Mouse (Mus musculus) fibroblast of lung, adult 2 months (primary cell): Measurements from ENCODE around the gene Wasf3.
"Not testable (repeated sequence)": the region's sequence is repeated elsewhere in the genome, so short reads cannot be mapped to it uniquely, and the experiment has no call there.

Experiments
- DNase-seq: peaks from one replicate; pipeline ENCODE4 v3.0.0-alpha.2; 2011; ENCODE audit warnings: low read depth

Gene Wasf3

DNA sequence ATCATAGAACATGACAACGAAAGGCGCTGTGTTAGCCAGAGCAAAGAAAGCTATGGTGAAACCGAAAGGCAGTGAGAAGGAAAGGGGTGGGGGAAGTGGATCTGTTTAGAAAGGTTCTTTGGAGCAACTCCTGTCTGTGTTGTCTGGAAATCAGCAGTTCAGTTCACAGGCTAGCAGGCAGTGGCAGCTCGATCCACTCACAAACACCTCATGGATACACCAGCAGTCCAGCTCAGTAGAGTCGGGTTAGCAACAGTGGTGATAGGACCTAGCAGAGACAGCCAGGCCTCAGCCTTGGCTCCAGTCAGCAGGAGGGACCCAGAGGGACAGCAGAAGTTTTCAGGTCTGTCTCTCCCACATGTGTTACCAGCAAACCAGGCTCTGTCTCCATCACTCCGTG, 16.2 kb downstream of the Wasf3 start:
- not testable (repeated sequence) for DNase-seq

DNA sequence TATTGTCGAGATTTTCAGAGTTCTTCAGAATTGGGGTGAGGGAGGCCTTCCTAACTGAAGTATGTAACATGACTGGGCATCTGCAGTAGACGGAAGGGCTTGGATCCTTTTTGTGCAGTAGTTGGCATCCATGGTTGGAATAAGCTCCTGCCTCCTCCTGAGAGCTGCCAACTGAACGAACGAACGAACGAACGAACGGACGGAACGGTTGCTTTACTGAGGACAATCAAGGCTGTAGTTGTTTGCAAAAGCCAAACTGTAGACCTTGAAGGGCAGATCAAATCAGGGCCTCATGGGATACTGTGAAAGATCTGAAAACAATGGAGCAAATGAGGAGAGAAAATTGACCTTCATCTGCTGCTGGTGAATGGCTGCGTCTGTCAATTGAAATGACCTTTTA, 17.5 kb downstream of the Wasf3 start:
- no peak for DNase-seq

DNA sequence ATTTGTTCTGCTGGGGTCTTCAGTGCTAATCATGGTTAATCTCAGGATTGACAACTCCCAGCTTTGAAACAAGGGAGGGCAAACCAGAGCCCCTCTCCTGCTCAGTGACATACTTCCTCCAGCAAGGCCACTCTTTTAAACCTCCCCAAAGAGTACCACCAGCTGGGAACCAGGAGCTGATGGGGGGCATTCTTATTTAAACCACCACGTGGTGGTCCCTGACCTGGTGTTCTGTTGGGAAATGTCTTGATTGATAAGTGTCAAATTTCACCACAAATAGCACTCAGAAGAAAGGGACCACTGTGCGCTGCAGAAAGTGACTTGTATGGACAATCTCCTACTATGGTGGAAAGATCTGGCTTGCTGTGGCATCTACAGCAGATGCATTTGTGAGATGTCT, 19.1 kb downstream of the Wasf3 start:
- no peak for DNase-seq

DNA sequence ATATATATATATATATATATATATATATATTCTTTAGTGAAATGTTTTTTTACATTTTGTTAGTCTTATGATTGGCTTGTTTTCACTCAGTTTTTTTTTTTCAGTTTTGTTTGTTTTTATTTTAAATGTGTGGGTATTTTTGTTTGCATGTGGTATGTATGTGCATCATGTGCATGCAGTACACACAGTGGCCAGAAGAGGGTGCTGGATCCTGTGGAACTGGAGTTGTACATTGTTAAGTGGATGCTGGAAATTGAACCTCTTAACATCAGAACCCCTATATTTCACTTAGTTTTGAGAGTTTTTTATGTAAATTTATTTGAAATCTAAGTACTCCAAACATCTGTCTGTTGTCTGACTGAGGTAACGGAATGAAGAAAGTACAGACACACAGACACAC, 21.3 kb downstream of the Wasf3 start:
- no peak for DNase-seq

DNA sequence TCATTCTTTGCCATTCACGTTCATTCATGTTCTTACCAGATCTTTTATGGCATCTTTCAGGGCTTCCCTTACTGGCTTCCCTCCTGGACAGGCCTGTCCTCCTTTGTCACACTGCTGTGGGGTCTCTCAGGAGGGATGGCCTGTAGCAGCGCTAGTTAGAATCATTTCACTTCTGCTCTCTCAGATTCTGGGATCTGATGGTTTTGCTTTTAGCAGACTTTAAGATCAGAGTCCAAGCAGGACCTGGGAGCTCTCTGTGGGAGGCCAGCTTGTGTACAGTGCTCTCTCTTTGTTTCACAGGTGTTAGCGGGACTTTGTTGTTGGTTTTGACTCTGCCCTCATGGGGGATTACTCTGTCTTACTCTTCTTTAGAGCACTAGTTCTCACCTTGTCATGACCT, 23.0 kb downstream of the Wasf3 start:
- DNase-seq: no peak

DNA sequence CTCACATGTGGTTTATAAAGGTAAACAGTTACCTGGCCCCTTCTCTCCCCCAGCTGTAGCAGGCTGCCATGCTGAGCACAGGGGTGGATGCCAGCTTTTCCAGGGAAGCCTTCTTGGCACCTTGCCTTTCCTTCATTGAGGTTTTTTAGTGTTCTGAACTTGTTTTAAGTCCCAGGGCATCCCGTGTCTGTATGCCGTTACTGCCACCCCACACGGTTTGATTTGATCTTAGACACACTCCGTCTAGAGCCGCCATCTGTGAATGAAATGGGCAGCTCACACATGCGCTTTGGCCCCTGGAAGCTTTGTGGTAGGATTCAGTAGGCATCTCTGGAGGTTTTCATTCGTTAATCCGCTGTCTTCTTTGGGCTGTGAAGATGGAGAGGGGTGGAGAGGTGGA, 23.8 kb downstream of the Wasf3 start:
- DNase-seq: no peak

DNA sequence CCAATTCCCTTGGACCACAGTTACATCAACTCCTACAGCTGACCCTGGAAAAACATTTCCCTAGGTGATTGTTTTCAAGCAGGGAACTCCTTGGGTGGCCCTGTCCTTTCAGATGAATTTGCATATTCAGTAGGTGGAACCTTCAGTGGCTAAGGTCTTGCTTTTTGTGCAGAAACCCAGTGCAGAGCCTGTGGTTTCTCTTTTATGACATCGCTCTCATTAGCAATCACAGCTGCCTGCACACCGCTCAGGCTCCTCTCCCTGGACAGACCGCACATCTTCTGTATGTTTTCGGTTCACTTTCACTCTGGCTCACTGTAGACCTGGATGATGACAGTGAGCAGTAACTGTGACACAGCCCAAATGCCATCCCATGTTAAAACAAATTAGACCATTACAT, 26.0 kb downstream of the Wasf3 start:
- no peak for DNase-seq

DNA sequence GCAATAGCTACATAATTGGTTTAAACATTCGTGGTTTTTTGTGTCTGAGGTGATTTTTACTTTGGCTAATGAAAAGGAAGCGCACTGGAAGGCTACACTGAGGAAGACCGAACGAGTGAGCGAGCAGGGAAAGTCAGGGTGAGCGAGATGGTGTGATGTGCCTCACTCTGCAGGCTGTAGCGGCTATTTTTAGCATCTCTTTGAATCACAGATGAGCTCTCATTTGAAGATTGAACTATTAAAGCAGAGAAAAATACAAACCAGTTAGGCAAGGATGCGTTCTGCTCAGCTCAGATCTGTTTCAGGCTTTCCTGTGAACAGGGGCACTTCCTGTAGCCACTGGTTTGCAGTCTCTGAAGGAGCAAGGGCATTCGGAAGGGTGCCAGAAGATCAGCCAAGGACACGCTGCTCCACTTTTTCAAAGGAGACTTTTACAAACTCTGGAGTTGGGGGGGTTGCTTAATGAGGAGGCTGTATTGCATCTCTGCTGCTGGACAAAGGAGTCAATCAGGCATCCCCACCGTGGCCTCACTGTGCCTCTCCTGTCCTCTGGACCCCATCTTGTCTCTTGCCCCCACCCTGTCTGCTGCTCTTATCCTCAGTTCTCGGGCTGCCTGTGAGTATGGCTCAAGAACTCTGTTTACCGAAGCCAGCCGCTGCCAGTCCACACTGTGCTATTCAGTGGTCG, 28.1 kb downstream of the Wasf3 start:
- DNase-seq: no peak

DNA sequence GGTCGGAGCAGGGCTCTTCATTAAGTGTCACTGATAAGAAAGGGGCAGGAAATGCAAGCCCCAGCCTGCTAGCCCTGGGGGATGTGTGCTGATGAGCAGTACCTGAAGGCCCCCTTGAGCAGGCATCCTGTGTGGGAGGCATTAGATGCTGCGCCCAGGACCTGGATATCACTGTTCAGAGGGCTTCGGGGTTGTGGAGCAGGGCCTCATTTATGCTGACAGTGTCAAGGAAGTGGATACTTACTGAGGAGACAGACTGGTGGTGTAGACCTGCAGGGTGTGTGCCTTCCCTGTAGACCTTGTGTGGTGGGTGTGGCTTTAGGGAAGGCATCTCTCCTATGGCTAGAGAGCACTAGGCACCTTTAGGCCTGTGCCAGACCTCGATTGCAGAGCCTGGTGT, 29.8 kb downstream of the Wasf3 start:
- no peak for DNase-seq

DNA sequence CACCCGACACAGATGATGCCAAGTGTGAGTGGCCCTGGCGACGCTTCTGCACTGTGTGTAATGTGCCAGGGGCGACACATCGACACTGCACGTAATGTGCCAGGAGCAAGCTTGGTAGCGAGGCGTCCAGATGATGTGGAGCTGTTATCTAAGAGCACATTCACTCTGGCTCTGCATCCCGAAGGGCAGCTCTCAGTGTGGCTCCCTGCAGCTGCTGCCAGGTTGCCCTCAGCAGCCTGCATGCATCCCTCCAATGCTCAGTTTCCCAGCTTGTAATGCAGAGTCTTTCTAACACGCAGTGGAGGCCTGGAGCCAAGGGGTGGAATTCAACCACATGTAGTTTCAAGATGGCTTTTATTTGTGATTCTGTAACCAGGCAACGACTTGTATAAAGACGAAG, 30.4 kb downstream of the Wasf3 start:
- DNase-seq: no peak

DNA sequence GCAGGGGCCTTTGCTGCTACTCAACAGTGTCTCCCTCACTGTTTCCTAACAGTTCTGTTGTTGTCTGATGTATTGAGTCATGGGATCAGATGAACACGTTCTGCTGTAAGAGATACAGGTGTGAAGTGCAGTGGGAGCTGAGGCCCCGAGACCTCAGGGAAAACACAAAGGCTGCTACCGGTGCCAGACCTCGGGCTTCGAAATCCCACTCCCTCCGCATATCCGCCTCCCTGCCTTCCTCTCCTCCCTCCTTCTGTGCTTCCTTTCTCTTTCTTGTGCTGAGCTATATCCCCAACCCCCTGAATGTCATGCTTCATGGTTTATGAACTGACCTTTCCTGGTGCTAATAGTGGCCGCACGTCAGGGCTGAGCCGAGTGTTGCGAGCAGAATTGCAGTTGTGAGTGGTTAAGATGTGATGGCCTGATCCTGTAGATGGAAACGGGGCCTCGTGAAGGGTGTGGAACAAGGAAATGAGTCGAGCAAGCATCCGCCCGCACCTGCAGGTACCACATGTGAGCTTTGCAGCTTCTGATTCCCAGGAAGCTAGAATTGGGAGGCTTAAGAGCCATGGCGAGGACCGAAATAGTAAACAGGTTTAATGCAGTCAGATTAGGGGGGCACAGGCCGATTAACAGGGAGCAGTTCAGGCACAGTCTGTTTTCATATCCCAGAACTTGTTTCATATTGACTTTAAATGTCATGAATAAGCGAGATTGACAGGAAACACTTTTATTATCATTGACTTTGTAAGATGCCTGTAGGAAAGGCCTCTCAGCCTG, 31.7 kb downstream of the Wasf3 start:
- no peak for DNase-seq

DNA sequence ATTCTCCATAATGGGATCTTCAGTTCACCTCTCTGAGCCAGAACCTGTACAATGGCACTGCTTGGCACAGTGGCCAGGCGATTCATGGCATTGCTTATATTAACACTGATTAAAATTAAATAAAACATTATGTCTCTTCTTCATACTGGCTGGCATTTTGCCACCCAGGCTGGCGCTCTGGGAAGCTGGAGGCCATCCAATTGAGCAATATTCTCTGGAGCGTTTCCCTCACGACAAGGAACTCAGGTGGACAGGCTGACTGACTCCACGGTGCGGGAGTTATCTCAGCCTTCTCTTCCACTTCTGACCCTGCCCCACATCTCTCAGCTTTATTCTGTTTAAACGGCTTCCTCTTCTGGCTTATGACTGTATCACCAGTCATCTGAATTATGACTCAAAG, 33.3 kb downstream of the Wasf3 start:
- DNase-seq: no peak

DNA sequence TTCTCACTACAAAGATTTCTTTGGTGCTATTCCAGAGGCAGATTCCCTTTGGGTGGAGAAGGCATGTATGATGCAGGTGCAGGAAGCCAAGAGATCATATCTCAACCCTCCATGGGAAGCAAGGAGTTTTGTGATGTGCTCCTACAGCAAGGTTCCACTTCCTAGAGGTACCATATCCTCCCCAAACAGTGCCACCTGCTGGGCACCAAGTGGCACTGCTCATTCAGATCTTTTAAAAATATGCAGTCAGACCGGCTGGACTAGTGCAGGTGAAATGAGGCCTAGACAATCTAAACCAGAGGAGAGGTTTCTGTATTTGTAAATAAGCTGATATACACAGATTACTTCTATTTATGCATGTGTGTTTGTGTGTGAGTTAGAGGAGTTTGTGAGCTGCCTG, 35.3 kb downstream of the Wasf3 start:
- no peak for DNase-seq

DNA sequence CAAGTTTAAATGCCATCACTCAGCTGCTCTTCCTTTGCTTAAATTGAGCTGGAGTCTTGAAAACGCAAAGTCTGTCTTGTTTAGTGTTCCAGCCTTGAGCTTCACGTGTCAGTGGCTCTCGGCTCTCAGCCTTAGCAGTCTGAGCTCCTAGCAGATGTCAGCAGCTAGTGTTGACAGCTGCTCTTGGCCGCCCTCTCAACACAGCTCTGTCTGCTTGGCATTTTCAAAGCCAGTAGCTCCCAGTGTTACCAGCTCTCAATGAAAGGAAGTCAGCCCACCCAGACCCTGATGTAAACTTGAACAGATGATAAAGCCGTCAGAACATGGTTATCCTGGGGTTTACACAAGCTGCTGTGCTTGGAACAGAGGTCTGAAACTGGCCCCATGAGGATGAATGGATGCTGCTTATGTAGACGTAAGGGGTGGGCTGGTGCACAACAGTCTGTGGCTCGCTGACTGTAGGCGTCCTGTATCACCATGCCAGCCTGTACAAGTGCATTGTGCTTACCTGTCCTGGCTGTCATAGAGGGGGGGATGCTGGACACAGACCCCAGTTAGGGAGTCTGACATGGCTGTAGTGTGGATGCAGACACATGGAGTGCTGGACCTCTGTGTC, 40.0 kb downstream of the Wasf3 start:
- DNase-seq: no peak

DNA sequence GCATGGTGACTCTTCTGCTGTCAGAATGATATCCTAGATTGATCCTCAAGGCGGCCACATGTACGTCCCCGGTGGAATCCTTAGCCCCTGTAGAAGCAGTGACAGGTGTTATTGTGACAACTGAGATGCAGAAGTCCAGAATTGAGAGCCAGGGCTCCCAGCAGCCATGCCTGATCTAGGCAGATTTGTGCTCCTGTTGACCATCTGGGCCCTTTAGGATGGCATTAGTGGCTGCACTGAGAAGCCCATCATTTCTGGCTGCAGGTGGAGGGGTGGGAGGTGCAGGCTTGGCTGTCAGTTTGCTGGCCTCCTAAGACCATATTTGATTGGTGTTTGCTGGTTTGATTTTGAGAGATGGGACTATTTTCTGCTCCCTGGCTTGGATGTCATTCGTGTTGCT, 40.9 kb downstream of the Wasf3 start:
- no peak for DNase-seq

DNA sequence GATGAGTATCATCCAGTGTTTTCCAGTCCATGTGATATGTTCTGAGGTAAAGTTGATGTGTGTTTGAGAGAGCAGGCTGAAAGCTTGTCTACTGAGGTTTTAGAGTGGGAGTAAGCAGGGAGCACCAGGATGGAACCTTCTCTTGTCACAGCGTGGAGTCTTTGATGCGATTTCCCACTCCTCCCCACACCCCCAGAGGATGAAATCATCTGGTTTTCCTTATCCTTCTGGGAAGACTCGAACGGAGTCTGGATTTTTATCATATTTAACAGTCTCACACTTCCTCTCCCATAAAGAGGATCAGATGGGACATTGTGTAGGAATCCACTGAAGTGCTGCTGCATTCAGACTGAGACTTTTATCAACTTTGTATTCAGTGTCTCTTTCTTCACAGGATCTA, 43.3 kb downstream of the Wasf3 start:
- DNase-seq: no peak

DNA sequence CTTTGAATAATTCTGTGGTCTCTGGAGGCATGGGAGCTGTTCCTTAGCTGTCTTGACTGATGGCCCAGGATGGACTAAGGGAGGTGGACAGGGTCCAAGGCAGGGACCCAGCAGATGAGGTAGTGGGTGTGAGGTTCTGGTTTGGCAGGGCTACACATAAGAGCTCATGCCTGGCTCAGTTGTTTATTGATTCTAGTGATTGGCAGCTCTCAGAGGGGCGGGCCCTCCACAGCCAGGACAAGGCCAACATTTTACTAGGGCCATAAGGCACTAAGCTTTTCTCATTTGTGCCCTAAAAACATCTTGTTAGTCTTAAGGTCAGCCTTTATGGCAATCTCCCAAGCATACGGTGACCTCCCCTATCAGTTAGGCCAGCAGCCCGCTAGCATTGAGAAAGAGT, 47.0 kb downstream of the Wasf3 start:
- no peak for DNase-seq

DNA sequence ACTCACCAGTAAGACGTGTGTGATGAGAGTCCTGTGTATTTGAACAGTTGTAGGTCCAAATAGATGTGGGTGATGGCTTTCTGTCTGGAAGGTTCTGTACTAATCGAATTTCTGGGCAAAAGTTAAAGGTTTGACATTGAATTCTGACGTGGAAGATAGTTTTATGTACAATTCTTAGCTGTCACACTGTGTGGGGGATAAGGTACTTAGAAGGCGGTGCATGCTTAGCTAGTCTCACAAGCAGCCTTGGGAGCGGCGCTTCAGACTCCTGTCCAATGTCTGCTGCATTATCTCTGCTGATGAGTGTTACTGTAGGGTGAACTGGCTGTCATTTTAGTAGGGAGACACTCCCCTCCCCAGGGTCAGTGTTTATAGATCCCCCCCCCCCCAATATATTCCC, 47.7 kb downstream of the Wasf3 start:
- DNase-seq: no peak

DNA sequence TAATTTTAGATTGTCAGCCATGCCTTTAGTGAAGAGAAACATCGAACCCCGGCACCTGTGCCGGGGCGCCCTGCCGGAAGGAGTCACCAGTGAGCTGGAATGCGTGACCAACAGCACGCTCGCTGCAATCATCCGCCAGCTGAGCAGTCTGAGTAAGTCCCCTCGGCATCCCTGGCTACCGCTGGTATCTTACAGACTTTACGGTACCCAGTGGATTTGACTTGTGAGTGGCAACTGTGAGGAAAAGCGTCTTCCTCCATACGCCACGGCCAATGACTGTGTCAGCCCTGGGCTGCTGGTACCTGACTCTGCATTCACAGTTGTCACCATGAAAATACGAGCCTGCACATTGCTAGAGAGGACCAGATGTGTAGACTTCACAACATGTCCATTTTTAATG, 50.5 kb downstream of the Wasf3 start:
- no peak for DNase-seq

DNA sequence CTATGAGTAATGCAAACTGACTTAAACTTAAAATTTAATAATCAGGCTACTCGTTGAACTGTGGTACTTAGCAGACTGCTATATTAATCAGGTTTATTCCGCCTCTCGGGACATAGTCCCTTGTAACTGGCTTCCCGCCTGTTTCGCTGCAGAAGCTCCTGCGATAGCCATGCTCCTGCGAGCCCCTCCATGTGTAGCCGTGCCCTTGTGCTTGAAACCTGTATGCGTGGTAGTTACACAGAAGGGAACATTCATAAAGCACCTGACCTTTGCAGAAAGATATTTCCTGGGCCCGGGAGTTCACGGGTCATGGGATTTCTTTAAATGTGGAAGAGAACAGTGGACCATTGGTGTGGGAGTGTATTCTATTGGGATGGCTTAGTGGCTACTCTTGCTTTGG, 52.0 kb downstream of the Wasf3 start:
- DNase-seq: no peak

DNA sequence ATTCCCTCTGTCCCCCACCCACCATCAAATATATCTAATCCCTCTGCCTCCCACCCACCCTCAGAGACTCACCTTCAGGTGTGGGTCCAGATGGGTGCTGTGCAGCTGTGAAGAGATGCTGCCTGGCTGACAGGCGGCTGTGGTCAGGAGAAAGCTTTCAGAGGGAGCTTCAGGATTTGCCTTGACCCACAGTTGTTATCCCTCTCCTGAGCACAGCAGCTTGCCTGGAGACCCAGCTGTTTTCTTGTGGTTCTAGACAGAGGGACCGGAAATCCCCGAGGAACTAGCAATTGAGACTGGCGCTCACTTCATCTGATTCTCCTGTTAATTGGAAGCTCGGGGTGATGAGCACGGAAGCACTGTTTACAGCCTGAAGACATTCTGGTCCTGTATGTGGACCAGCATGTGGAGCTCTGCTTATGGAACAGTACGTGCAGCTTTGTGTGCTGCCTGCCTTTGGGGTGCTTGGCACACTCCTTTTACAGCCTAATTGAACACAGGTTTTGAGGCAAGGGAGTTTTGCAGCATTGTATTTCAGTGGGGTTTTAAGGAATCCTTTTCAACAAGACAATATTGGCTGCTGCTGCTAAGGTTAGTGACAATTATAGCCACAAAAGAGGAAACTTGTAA, 54.5 kb downstream of the Wasf3 start:
- no peak for DNase-seq

DNA sequence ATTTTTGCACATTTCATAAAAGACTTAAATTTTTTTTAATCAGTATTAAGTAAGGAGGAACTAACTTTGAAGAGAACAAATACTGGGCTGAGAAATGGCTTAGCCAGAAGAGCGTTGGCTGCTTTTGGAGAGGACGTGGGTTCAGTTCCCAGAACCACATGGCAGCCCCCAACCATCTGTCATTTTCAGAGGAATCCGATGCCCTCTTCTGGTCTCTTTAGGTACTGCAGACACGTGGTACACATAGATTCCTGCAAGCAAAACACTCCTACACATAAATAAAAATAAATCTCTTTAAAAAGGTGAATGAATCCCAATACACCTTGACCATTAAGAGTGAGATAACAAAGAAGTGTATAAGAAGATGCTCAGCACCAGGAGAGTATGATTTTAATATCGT, 55.5 kb downstream of the Wasf3 start:
- DNase-seq: no peak

DNA sequence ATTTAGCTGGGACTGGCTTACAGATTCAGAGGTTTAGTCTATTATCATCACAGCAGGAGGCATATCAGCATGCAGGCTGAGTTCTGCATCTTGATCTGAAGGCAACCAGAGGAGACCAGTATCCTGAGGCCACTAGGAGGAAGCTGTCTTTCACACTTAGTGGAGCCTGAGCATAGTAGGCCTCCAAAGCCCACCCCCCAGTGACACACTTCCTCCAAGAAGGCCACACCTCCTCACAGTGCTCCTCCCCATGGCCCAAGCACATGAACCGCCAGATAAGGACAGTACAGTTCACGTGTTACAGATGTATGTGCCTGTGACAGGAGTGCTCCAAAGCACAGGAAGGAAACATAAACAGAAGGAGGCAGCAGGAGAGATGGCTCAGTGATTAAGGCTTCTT, 58.0 kb downstream of the Wasf3 start:
- DNase-seq: no peak
